Mouse (Mus musculus) spleen, embryonic (tissue): ENCODE data around the gene Slc30a5.
"Not testable (repeated sequence)": the region's sequence is repeated elsewhere in the genome, so short reads cannot be mapped to it uniquely, and the experiment has no call there.

ENCODE experiments used
- CTCF ChIA-PET: fragments of 350-600 bp; sonication (Branson Sonifier 250); formaldehyde crosslinking; loops from one replicate; lab custom pipeline; 2022; lab: Charles Lee

The Slc30a5 gene

GRCm38 (mm10) chr13:100832741-100833639 lies at the start of gene Slc30a5:
Slc30a5 (minus strand) TSS chr13:100833427.
- CTCF ChIA-PET = interaction anchor here (0.5 to 0.8 kb wide), 3 partner anchors 47 to 1679 kb away, joined by 3 to 21 read pairs (median 8); partner anchors contain the start of gene Ccnb1

GRCm38 (mm10) chr13:100881944-100882343 lies 48.7 kb upstream of the Slc30a5 start:
- CTCF ChIA-PET = no interaction called here

GRCm38 (mm10) chr13:100879806-100880205 lies 46.6 kb upstream of the Slc30a5 start:
- CTCF ChIA-PET = interaction anchor here (0.7 kb wide), 2 partner anchors 152 to 1840 kb away, joined by 3 to 7 read pairs; no protein-coding TSS in a partner anchor

GRCm38 (mm10) chr13:100879326-100879725 lies 46.1 kb upstream of the Slc30a5 start:
- CTCF ChIA-PET = interaction anchor here (0.7 kb wide), 2 partner anchors 153 to 1840 kb away, joined by 3 to 7 read pairs; no protein-coding TSS in a partner anchor

- CTCF ChIA-PET = no interaction called here
Observed at GRCm38 (mm10) chr13:100878264-100878663, 45.0 kb upstream of the Slc30a5 start.

- CTCF ChIA-PET = no interaction called here
Observed at GRCm38 (mm10) chr13:100877703-100878102, 44.5 kb upstream of the Slc30a5 start.

GRCm38 (mm10) chr13:100875103-100875502 lies 41.9 kb upstream of the Slc30a5 start:
- CTCF ChIA-PET = no interaction called here

- CTCF ChIA-PET = no interaction called here
Observed at GRCm38 (mm10) chr13:100874588-100874987, 41.4 kb upstream of the Slc30a5 start.

- CTCF ChIA-PET = interaction anchor here (0.5 kb wide), 1 partner anchor 19 kb away, joined by 3 read pairs; no protein-coding TSS in a partner anchor
Observed at GRCm38 (mm10) chr13:100873530-100873929, 40.3 kb upstream of the Slc30a5 start.

GRCm38 (mm10) chr13:100871445-100872171 lies 38.4 kb upstream of the Slc30a5 start:
- CTCF ChIA-PET = no interaction called here

GRCm38 (mm10) chr13:100869813-100870212 lies 36.6 kb upstream of the Slc30a5 start:
- CTCF ChIA-PET = no interaction called here

GRCm38 (mm10) chr13:100866311-100866710 lies 33.1 kb upstream of the Slc30a5 start:
- CTCF ChIA-PET = interaction anchor here (0.8 kb wide), 1 partner anchor 271 kb away, joined by 3 read pairs; no protein-coding TSS in a partner anchor

GRCm38 (mm10) chr13:100865744-100866143 lies 32.5 kb upstream of the Slc30a5 start:
- CTCF ChIA-PET = interaction anchor here (0.8 kb wide), 1 partner anchor 271 kb away, joined by 3 read pairs; no protein-coding TSS in a partner anchor

GRCm38 (mm10) chr13:100863914-100864313 lies 30.7 kb upstream of the Slc30a5 start:
- CTCF ChIA-PET = not testable (repeated sequence)

- CTCF ChIA-PET = no interaction called here
Observed at GRCm38 (mm10) chr13:100859117-100859516, 25.9 kb upstream of the Slc30a5 start.

- CTCF ChIA-PET = interaction anchor here (0.6 to 0.9 kb wide), 3 partner anchors 10 to 362 kb away, joined by 3 to 10 read pairs (median 5); partner anchors contain the start of gene Gtf2h2
Observed at GRCm38 (mm10) chr13:100854174-100854573, 20.9 kb upstream of the Slc30a5 start.

- CTCF ChIA-PET = no interaction called here
Observed at GRCm38 (mm10) chr13:100853120-100853519, 19.9 kb upstream of the Slc30a5 start.

- CTCF ChIA-PET = interaction anchor here (0.7 kb wide), 1 partner anchor 1171 kb away, joined by 3 read pairs; no protein-coding TSS in a partner anchor
Observed at GRCm38 (mm10) chr13:100849137-100849536, 15.9 kb upstream of the Slc30a5 start.

- CTCF ChIA-PET = no interaction called here
Observed at GRCm38 (mm10) chr13:100846891-100847579, 13.8 kb upstream of the Slc30a5 start.

GRCm38 (mm10) chr13:100846254-100846653 lies 13.0 kb upstream of the Slc30a5 start:
- CTCF ChIA-PET = no interaction called here

GRCm38 (mm10) chr13:100843944-100844343 lies 10.7 kb upstream of the Slc30a5 start:
- CTCF ChIA-PET = interaction anchor here (1.1 to 1.4 kb wide), 2 partner anchors 10 kb away, joined by 4 to 10 read pairs; no protein-coding TSS in a partner anchor
